Mouse (Mus musculus) CD4-positive helper T cell, adult 2 months (primary cell): Measurements from ENCODE around the gene Rcor1.

ENCODE experiments used
- DNase-seq: peaks from one replicate; pipeline ENCODE4 v3.0.0-alpha.2; 2012; ENCODE audit warnings: low read depth, missing footprints, low spot score

The Rcor1 gene

DNA sequence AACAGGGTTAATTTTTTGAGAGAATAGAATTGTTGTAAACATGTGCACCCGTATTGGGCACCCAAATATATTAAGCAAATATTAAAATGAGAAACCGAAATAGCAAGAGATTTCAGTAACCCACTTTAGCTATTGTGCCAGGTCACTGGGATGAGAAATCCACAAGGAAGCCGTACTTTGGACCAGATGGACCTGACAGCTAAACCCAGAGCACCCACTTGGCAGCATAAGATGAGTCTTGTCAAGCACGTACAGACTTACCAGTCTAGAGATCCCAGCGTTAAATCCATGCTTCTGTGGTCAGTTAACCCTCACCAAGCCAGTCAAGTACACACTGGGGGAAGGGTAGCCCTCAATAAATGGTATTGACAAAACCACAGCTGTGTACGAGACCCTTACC lies 86.5 kb downstream of the Rcor1 start:
- DNase-seq: no peak

GRCm38 (mm10) chr12:111134169-111134568 lies 95.0 kb downstream of the Rcor1 start:
- DNase-seq: no peak

DNA sequence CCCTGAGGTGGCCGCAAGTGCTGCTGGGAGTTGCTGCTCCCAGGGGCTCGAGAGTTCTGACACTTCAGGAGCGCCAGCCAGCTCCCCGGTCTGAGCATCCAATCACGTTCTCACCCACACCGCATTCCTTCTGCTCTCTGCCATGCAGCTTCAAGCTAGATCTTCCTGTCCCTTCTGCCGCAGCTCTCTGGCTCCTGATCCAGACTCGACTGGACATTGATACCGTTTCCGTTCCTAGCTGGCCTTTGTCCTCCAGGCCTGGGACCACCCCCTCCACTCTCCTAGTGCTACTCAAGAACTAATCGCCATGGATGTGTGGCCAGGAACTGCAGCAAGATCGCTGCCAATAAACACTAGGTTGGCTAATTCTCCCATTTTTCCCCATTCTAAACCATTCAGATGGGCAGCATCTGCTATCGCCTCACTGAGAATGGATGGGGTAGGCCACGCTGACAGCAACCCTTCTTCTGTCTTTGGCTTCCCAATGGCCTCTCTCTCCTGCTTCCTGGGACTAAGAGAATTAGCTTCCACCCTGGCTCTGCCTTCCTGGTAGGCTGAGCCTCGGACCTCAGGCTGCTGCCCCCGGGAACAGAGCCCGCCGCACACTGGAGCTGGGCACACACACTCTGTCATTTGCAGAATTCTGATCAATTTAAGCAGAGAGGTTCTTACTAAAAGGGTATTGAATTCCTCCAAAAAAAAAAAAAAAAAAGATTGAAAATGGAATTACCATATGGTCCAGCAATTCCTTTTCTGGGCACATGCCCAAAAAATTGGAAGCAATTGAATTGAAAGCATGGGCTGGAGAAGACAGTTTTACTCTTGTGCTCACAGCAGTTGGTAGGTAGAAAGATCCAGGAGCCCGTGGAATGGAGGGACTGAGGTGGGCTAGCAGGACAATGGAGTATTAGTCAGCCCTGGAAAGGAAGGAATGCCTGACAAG lies 95.9 kb downstream of the Rcor1 start:
- DNase-seq: no peak

- DNase-seq: no peak
Observed at GRCm38 (mm10) chr12:111135953-111136352, 96.8 kb downstream of the Rcor1 start.

- peak; percentile 14 for DNase-seq
Observed at GRCm38 (mm10) chr12:111137079-111137478, 97.9 kb downstream of the Rcor1 start.

GRCm38 (mm10) chr12:111143005-111143508 lies 103.9 kb downstream of the Rcor1 start:
- no peak for DNase-seq

DNA sequence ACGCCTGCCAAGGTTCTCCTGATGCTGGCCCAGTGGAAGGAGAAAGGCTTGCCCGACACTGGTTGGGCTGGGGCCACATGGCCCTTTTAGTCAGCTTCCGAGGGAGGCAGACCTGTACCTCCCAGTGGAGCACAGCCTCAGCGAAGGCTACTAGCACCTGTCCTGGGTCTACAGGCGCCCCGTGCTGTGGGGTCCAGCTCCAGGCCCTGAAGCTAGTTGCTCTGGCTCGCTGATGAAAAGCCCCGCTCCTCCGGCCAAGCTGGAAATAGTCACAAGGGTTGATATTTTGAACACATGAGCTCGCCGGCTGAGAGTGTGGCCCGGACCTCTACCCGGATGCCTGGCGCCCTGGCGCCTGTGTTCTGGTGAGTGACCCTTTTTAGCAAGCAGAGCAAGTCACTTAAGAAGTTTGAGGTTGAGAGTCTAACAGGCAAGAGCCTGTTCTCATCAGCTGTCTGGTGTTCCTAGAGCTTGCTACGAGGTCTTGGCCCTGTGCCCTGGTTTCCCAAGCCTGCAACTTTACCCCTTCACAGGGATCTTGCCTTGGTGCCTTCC lies 104.4 kb downstream of the Rcor1 start:
- DNase-seq: no peak

GRCm38 (mm10) chr12:111144598-111144997 lies 105.4 kb downstream of the Rcor1 start:
- no peak for DNase-seq

DNA sequence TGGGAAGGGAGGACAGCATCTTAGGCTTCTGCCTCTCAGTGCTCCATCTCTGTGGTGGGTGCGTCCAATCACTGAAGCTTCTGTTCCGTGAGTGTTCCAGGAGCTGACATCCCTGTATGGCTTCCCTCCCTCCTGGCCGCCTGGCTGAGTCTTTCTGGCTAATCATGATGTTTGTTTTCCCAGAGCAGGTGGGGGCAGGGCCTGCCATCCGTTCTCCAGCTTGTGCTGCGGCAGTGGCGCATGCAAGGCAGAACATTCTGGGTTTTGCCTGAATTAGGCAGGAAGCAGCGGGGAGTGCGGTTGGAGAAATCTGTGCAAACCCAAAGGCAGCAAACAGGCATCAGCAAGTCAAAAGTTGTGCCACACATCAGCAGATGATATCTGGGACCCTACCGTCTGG lies 106.1 kb downstream of the Rcor1 start:
- DNase-seq: no peak

DNA sequence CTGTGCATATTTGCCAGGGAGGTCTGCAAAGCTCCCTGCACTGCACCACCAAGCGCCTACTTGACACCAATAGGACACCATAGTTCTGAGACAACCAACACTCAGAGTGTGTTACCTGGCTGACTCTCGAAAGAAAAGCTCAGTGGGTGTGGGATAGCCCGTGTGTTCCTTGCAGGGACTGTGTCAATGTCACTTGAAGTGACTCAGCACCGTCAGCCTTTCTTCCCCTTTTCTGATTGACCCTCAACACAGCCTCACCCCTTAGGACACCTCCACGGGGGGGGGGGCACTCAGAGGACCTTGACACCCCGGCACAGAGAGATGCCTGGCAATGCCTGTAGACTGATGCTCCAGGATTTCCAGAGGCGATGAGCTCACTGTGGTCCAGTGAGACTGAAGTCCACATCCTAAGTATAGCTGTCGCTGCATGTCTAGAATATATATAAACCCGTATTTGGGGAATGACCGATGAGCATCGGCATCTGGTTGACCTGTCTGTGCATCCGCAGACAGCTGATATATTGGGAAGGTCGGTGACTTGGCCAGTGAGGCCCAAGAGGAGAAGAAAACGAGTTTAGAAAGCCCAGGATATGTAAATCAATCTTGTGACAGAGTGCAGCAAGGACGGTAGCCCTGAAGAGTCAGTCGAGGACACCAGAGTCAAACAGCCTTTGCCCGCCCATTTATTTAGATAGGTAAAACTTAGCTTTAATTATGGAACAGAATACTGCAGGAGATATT lies 110.5 kb downstream of the Rcor1 start:
- no peak for DNase-seq

GRCm38 (mm10) chr12:111150236-111150596 lies 111.1 kb downstream of the Rcor1 start:
- peak; percentile 58 for DNase-seq

- no peak for DNase-seq
Observed at GRCm38 (mm10) chr12:111151422-111152156, 112.4 kb downstream of the Rcor1 start.

GRCm38 (mm10) chr12:111152579-111152978 lies 113.4 kb downstream of the Rcor1 start:
- DNase-seq: no peak

DNA sequence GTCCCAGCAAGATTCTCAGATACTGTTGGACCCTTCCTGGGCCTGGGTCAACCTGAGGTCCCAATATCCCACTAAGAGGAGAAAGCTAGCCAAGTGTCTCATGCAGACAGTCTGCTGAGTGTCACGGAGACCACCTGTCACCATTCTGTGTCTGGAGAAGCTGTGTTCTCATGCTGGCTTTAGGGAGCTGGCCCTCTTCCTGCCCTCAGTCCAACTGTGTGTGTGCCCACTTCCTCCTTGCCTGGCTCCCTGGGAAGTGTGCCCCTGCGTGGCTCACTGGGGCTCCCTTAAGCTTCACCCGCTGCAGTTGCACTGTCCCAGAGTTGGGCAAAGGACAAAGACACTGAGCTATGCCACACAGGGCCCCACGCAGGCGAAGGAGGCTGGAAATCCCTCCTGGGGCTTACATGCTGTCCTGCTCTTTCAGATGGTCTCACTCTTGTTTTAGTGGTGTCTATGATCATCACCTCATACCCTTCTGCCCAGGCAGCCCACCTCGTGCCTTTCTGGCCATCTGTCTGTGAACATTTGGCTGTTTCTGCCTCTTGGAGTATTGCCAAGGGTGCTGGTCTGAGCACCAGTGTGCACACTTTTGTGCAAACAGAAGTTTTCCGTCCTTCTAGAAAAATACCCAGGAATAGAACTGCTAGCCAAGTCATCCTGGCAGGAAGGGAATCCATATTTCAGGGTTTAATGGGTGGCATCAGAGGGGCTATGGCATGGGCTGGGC lies 114.0 kb downstream of the Rcor1 start:
- DNase-seq: no peak

- no peak for DNase-seq
Observed at GRCm38 (mm10) chr12:111153946-111154345, 114.8 kb downstream of the Rcor1 start.

DNA sequence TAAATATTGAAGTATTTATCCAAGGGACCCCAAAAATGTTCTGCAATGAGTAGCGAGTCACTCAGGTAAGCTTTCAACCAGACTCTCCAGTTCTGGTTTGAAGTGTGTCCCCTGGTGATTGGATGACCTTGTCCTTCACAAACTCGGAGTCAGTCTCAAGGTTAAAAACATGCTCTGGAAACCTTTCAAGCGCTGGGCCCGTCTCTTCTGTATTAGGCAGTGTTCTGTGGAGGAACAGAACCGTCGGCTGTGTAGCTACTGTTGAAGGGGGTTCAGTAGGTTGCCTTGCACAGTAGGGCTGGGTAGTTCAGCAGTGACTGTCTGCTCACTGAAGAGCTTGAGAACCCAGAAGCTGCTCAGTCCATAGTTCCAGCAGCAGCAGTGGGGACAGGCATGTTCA lies 115.5 kb downstream of the Rcor1 start:
- DNase-seq: no peak

DNA sequence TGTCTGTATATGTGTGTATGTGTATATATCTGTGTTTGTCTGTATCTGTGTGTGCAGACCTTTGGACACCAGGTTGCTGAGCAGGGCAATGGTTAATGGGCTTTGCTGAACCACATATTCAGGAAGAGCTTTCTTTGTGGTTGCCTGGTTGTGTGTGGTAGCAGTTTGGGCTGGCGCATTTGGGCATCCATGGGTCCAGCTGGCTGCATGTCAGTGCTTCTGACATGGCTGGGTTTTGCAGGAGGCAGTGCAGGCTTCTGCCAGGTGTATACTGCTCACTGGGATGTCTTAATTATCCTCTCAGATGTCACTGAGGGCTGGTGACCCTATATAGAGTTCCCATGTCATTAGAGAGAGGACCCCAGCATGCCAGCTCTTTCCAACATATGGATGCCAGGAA lies 116.6 kb downstream of the Rcor1 start:
- no peak for DNase-seq

- peak; percentile 87 for DNase-seq
Observed at GRCm38 (mm10) chr12:111159659-111160428, 120.7 kb downstream of the Rcor1 start.

DNA sequence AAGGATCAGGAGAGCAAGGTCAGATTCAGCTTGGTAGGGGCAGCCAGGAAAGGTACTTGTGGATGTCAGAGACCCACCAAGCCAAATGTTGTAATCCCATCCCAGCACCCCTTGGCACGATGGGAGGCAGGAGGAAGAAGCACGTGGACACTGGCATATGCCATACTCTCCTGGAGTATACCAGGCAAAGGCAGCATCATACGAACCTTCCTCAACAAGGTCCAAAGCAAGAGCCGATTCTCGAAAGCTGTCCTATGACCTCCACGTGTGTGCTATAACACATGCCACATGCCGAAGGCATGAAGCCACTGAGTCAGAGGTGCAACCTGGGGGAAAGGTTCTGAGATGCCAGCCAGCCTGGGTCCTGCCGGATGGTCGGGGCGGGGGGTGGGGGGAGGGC lies 121.7 kb downstream of the Rcor1 start:
- DNase-seq: no peak

DNA sequence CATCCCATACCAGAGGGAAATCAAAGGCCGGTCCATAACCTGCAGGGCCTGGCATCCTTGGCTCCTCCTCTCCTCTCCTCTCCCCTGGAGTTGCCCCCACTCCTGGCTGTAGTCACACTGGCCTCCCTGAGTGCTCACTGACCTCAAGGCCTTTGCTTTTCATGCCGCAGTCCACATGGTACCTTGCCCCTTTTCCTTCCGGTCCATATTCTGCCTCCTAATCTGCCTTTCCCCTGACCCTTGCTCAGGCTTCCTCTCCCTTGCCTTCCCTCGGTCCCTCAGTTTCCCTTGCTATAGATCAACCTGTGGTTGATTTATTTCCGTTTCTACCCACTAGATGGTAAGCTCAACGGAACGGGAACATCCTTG lies 122.8 kb downstream of the Rcor1 start:
- peak; percentile 27 for DNase-seq
